Mouse (Mus musculus) forebrain, embryonic 12.5 days (tissue): ENCODE measurements around the gene Zic2. TPM values are rescaled to one million over a fixed set of nuclear protein-coding genes. Genes with fewer than 3 reads are reported as not detected.
A peak's percentile ranks its signal among the peaks of the same experiment; 100 is the strongest.

Experiments used
- ATAC-seq: fragments of 200-750 bp; cut with Nextera tagmentation; 2 replicates; pipeline ENCODE4 v1.8.0; 2017; ENCODE audit warnings: moderate TSS enrichment; ENCODE audit not compliant: low FRiP score
- H3K27ac ChIP-seq: fragments of 300-500 bp; sonication (generic); 2 replicates; pipeline ENCODE4 v1.5.1; 2016; ENCODE audit warnings: mild to moderate bottlenecking
- H3K27me3 ChIP-seq: fragments of 300-500 bp; sonication (generic); 2 replicates; pipeline ENCODE4 v1.6.1; 2016; ENCODE audit warnings: mild to moderate bottlenecking
- H3K36me3 ChIP-seq: fragments of 300-500 bp; sonication (generic); replicated peaks from 2 replicates; pipeline ENCODE4 v1.6.1; 2016; ENCODE audit warnings: mild to moderate bottlenecking
- H3K4me1 ChIP-seq: fragments of 300-500 bp; sonication (generic); 2 replicates; pipeline ENCODE4 v1.6.1; 2016
- H3K4me2 ChIP-seq: fragments of 300-500 bp; sonication (generic); 2 replicates; pipeline ENCODE4 v1.6.1; 2016; ENCODE audit warnings: mild to moderate bottlenecking, moderate library complexity
- H3K4me3 ChIP-seq: fragments of 300-500 bp; sonication (generic); replicated peaks from 2 replicates; pipeline ENCODE4 v1.5.1; 2016; ENCODE audit warnings: mild to moderate bottlenecking
- H3K9ac ChIP-seq: fragments of 300-500 bp; sonication (generic); 2 replicates; pipeline ENCODE4 v1.6.1; 2016; ENCODE audit warnings: mild to moderate bottlenecking
- H3K9me3 ChIP-seq: fragments of 300-500 bp; sonication (generic); 2 replicates; pipeline ENCODE4 v1.6.1; 2016
- WGBS: fragments of 180-500 bp; shearing (Covaris S2); methylation state at CpG from one replicate; pipeline ENCODE4 v1.1.7; 2016; 5-methylcytosine and 5-hydroxymethylcytosine counted together
- polyA plus RNA-seq: library from polyadenylated mRNA; unstranded; fragments of >200 nt; fragmentation: Nextera tagmentation; extraction: Ambion mirVana; gene quantifications from 2 replicates; pipeline ENCODE4 v1.2.1, GENCODE M21; 2016

Gene Zic2
- polyA plus RNA-seq, result 12.7 and 16.3 TPM in 2 replicates

DNA sequence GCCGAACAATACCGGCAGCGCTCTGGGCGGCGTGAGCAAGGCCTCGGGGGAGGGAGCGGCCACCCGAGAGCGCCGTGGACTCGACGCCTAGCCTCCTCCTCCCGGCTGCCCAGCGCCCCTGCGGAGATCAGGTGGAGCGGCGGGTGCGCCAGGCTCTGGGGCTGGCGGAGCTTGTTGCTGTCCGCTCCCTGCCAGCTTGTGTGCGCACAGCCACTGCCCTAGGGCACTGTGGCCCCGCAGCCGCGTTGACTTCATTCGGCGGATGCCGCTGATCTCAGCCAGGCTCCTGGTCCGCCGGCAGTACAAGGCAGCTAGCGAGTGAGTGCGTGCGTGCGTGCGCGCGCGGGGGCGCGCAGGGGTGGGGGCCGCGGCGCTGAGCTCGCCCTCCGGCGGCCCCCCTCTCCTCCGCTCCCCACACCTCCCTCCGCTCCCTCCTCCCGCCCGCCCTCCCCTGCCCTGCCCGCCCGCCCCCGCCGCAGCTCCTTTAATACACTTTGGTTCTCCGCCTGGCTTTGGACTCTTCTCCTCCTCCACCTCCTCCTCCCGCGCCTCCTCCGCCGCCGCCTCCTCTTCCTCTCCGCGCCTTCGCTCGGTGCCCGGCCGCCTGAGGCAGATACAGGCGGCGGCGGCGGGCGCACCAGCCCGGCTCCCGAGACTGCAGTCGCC lies at the start of gene Zic2:
TSS of gene Zic2 (plus strand) at position 545 of the 666 bp plus-strand sequence.
- no peaks in the 10 kb centered on the region for H3K9me3 ChIP-seq
- peaks cover 43% of the 10 kb centered on the region for H3K4me1 ChIP-seq
- peak within 1 kb of the TSS; percentile 99 for H3K27ac ChIP-seq
- peak within 1 kb of the TSS; percentile 90 for H3K4me3 ChIP-seq
- peaks cover 16% of the 10 kb centered on the region; the same call in 1 of the 2 replicates for H3K36me3 ChIP-seq
- WGBS, result under 1% methylated on average over 59 of the region's 73 CpGs
- ATAC-seq, result peak; percentile 81
- H3K9ac ChIP-seq, result peak within 1 kb of the TSS; percentile 99
- peak within 1 kb of the TSS; percentile 63 for H3K4me2 ChIP-seq
- peaks cover 57% of the 10 kb centered on the region for H3K27me3 ChIP-seq

- no peak for ATAC-seq
- H3K4me1 ChIP-seq, result peaks cover 14% of the 10 kb centered on the region
Observed at GRCm38 (mm10) chr14:122426529-122427203, 48.6 kb upstream of the Zic2 start.

GRCm38 (mm10) chr14:122427204-122427560 lies 48.1 kb upstream of the Zic2 start:
- Histone ChIP-seq H3K27ac (peak overlapping the region; percentile 26; the same call in 1 of the 2 replicates), H3K4me1 (peaks cover 14% of the 10 kb centered on the region), H3K36me3 (no peaks in the 10 kb centered on the region), H3K27me3 (peaks cover 5% of the 10 kb centered on the region; the same call in 1 of the 2 replicates), H3K4me2 (no peak overlapping the region; the same call in 1 of the 2 replicates), H3K4me3 (no peak overlapping the region), H3K9me3 (no peaks in the 10 kb centered on the region), H3K9ac (no peak overlapping the region)
- no peak for ATAC-seq
- 61% methylated on average over 8 of the region's 8 CpGs for whole genome bisulfite sequencing

More at GRCm38 (mm10) chr14:122426529-122427203, 48.6 kb upstream of the Zic2 start:
- Histone ChIP-seq H3K27me3 (peaks cover 8% of the 10 kb centered on the region; the same call in 1 of the 2 replicates), H3K27ac (peak overlapping the region; percentile 26; the same call in 1 of the 2 replicates), H3K9ac (no peak overlapping the region), H3K36me3 (no peaks in the 10 kb centered on the region), H3K9me3 (no peaks in the 10 kb centered on the region), H3K4me2 (no peak overlapping the region; the same call in 1 of the 2 replicates), H3K4me3 (no peak overlapping the region)
- 56% methylated on average over 10 of the region's 10 CpGs for WGBS

- Histone ChIP-seq H3K27ac (no peak overlapping the region), H3K4me3 (no peak overlapping the region), H3K9me3 (no peaks in the 10 kb centered on the region), H3K36me3 (no peaks in the 10 kb centered on the region), H3K4me2 (no peak overlapping the region), H3K9ac (no peak overlapping the region), H3K27me3 (0 out of 2 replicates have a peak, but pooled peaks cover 4% of the 10 kb centered on the region), H3K4me1 (peaks cover 14% of the 10 kb centered on the region)
- WGBS, result 87% methylated on average over 3 of the region's 3 CpGs
- ATAC-seq, result no peak
Observed at GRCm38 (mm10) chr14:122427654-122428053, 47.6 kb upstream of the Zic2 start.

DNA sequence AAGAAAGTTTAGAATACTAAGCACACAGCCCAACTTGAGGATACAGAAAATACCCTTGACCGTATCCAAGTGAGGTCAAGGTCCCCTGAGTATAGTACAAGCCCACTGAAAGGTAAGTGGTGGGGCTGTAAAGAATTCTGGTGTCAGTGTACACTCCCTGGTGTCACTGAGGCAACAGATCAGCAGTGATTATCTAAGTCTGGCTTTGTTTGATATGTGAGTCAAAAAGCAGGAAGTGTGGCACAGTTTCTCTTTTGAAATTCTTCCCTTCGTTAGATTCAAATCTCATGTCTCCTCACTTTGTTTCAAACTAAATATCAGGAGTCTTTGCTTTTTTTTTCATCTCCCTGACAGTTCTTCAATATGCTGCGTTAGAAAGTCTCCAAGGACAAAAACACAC lies 42.7 kb upstream of the Zic2 start:
- Histone ChIP-seq H3K4me3 (no peak overlapping the region), H3K27me3 (no peaks in the 10 kb centered on the region), H3K9ac (no peak overlapping the region), H3K27ac (no peak overlapping the region), H3K4me2 (no peak overlapping the region), H3K36me3 (no peaks in the 10 kb centered on the region), H3K4me1 (peaks cover 8% of the 10 kb centered on the region), H3K9me3 (no peaks in the 10 kb centered on the region)
- 64% methylated on average over 3 of the region's 3 CpGs for WGBS
- no peak for ATAC-seq

- H3K9me3 ChIP-seq, result no peaks in the 10 kb centered on the region
- 0 out of 2 replicates have a peak, but pooled peaks cover 7% of the 10 kb centered on the region for H3K4me1 ChIP-seq
- H3K9ac ChIP-seq, result no peak overlapping the region
- H3K36me3 ChIP-seq, result no peaks in the 10 kb centered on the region
- no peak overlapping the region for H3K4me3 ChIP-seq
- no peak overlapping the region for H3K4me2 ChIP-seq
- 90% methylated on average over 10 of the region's 10 CpGs for WGBS
- no peaks in the 10 kb centered on the region for H3K27me3 ChIP-seq
- H3K27ac ChIP-seq, result no peak overlapping the region
- ATAC-seq, result no peak
Observed at GRCm38 (mm10) chr14:122434039-122434438, 41.2 kb upstream of the Zic2 start.

DNA sequence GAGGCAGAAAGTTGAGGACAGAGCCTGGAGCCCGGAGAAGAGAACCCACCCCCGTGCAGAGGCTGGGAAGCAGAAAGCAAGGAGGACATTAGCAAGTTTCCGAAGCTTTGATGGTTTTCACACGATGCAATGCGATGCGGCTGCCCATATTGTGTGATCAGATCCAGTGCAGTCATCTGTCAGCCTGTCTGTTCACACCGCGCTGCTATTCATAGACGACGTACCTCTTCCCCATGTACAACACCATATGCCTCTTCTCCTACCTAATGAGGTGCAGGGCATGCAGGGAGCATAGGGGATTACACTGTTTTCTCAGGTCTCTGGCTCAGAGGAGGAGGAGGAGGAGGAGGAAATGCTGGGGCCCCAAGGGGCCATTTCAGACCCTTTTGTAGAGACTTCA lies 38.4 kb upstream of the Zic2 start:
- Histone ChIP-seq H3K4me3 (no peak overlapping the region), H3K4me1 (0 out of 2 replicates have a peak, but pooled peaks cover 7% of the 10 kb centered on the region), H3K27me3 (no peaks in the 10 kb centered on the region; the same call in 1 of the 2 replicates), H3K4me2 (no peak overlapping the region), H3K27ac (no peak overlapping the region), H3K9ac (no peak overlapping the region), H3K36me3 (no peaks in the 10 kb centered on the region), H3K9me3 (no peaks in the 10 kb centered on the region)
- WGBS, result 61% methylated on average over 10 of the region's 10 CpGs
- peak; percentile 39; the same call in 1 of the 2 replicates for ATAC-seq

DNA sequence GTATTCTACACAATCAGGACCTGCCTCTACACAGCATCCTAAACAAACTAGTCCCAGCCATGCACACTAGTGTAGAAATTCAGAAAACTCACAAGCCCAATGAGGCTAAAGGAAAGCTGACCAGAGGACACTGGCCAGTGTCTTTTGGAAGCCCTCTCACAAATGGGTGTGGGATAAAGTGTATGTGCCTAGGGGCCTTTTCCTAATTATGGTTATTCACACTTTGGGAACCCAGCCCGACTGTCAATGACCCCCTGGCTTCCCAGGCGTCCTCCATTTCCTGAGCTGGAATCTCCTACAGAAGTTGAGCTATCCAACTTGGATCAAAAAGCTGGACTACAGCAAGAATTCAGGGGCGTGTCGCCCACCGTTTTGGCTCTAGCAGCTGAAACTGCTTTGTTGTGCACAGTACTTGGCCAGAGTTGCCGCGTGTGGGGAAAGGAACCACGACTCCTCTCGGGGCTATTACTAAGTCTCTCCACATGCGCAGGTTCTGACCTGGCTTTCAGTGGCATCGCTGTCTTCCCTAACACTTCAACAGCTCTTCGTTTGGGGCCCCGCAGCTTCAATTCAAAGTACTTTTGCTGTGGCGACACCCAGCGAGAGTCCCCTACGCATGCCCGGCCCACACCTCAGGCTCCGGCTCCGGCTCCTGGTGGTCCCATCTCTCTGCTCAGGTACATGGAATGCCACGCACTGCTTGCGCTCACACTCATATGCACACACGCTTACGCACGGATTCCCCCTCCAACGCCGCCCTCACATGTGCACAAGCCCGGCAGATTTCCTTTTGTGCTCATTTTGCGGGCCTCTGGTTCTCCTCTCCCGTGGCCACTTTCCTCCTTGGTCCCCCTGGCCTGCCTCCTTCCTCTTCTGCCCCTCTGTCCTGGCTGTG lies 25.4 kb upstream of the Zic2 start:
- H3K4me2 ChIP-seq, result peak overlapping the region; percentile 76
- H3K9me3 ChIP-seq, result no peaks in the 10 kb centered on the region
- peak overlapping the region; percentile 50 for H3K4me3 ChIP-seq
- 4% methylated on average over 29 of the region's 29 CpGs for WGBS
- peak overlapping the region; percentile 70 for H3K9ac ChIP-seq
- no peak for ATAC-seq
- H3K4me1 ChIP-seq, result peaks cover 53% of the 10 kb centered on the region
- H3K27me3 ChIP-seq, result peaks cover 68% of the 10 kb centered on the region
- peak overlapping the region; percentile 89 for H3K27ac ChIP-seq
- H3K36me3 ChIP-seq, result no peaks in the 10 kb centered on the region

- Histone ChIP-seq H3K4me3 (peak within 1 kb of the TSS; percentile 50), H3K27ac (peak within 1 kb of the TSS; percentile 89), H3K36me3 (no peaks in the 10 kb centered on the region), H3K9ac (peak within 1 kb of the TSS; percentile 70), H3K9me3 (no peaks in the 10 kb centered on the region), H3K4me2 (peak within 1 kb of the TSS; percentile 76), H3K4me1 (peaks cover 61% of the 10 kb centered on the region), H3K27me3 (peaks cover 67% of the 10 kb centered on the region)
- WGBS, result under 1% methylated on average over 59 of the region's 59 CpGs
- ATAC-seq, result peak; percentile 49
Observed at GRCm38 (mm10) chr14:122450496-122451382, 24.5 kb upstream of the Zic2 start, which contains the start of gene Gm5089. Gene Gm5089 (minus strand): TSS chr14:122451115.

DNA sequence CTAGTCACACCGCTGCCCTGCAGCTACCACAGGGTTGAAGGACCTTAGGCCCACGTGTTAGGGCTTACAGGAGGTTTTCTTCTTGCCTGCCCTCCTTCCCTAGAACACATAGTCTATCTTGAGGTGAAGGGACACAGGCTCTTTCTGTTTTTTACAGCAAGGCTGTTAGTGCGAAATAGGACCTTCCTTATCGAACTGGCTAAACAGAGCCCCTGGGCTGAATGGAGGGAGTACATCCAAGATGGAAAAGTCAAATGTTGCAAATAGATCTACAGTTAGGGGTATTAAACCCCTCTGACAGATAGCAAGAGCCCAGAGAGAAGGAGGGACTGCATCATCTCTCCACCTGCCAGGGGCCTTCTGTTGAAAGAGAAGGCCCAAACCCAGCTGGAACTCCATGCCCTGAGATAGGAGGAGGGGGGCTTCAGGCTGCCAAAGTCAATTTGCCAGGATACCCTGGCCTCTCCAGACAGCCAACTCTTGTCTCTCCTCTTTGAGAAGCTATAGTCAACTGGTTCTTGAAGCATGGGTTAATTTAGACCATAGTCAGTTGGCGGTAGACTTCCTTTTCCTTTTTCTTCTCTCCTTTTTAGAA lies 23.6 kb upstream of the Zic2 start:
- no peak overlapping the region for H3K4me3 ChIP-seq
- peaks cover 66% of the 10 kb centered on the region for H3K27me3 ChIP-seq
- peak overlapping the region; percentile 70; the same call in 1 of the 2 replicates for H3K9ac ChIP-seq
- peak overlapping the region; percentile 89 for H3K27ac ChIP-seq
- H3K9me3 ChIP-seq, result no peaks in the 10 kb centered on the region
- no peaks in the 10 kb centered on the region for H3K36me3 ChIP-seq
- H3K4me1 ChIP-seq, result peaks cover 65% of the 10 kb centered on the region
- 53% methylated on average over 5 of the region's 5 CpGs for WGBS
- peak overlapping the region; percentile 76 for H3K4me2 ChIP-seq
- no peak for ATAC-seq
